Mouse (Mus musculus) stomach, postnatal 0 days (tissue): ENCODE measurements at regions not wholly inside any gene's neighbourhood (a gene's known extent, or its start where the extent isn't known, plus 50 kb on each side); places are given as distances from the start of the nearest gene placed in this dataset. TPM values are rescaled to one million over a fixed set of nuclear protein-coding genes. Genes with fewer than 3 reads are reported as not detected.
"Not testable (repeated sequence)": the region's sequence is repeated elsewhere in the genome, so short reads cannot be mapped to it uniquely, and the experiment has no call there.

Experiments used
- ATAC-seq: fragments of 200-750 bp; cut with Nextera tagmentation; 2 replicates; pipeline ENCODE4 v1.8.0; 2017; ENCODE audit not compliant: low FRiP score, low TSS enrichment
- DNase-seq: peaks from one replicate; pipeline ENCODE4 v3.0.0-alpha.2; 2016; ENCODE audit warnings: low spot score
- H3K27ac ChIP-seq: fragments of 300-500 bp; sonication (generic); replicated peaks from 2 replicates; pipeline ENCODE4 v1.5.1; 2014; ENCODE audit warnings: mild to moderate bottlenecking, control low read depth
- H3K27me3 ChIP-seq: fragments of 300-500 bp; sonication (generic); 2 replicates; pipeline ENCODE4 v1.6.1; 2014; ENCODE audit warnings: low read length; ENCODE audit not compliant: control insufficient read depth, insufficient read depth
- H3K36me3 ChIP-seq: fragments of 300-500 bp; sonication (generic); 2 replicates; pipeline ENCODE4 v1.6.1; 2014; ENCODE audit warnings: low read length, mixed read lengths; ENCODE audit not compliant: control insufficient read depth, insufficient read depth
- H3K4me1 ChIP-seq: fragments of 300-500 bp; sonication (generic); replicated peaks from 2 replicates; pipeline ENCODE4 v1.6.1; 2014; ENCODE audit warnings: antibody characterized with exemption; ENCODE audit not compliant: control insufficient read depth, insufficient read depth
- H3K4me2 ChIP-seq: fragments of 300-500 bp; sonication (generic); replicated peaks from 2 replicates; pipeline ENCODE4 v1.6.1; 2014; ENCODE audit warnings: low read depth, mild to moderate bottlenecking, control low read depth, moderate library complexity
- H3K4me3 ChIP-seq: fragments of 300-500 bp; sonication (generic); 2 replicates; pipeline ENCODE4 v1.5.1; 2014; ENCODE audit warnings: low read depth, low read length, control low read depth
- H3K9ac ChIP-seq: fragments of 300-500 bp; sonication (generic); 2 replicates; pipeline ENCODE4 v1.6.1; 2014; ENCODE audit warnings: mild to moderate bottlenecking, low read length, control low read depth, mixed read lengths
- H3K9me3 ChIP-seq: fragments of 300-500 bp; sonication (generic); 2 replicates; pipeline ENCODE4 v1.6.1; 2016; ENCODE audit warnings: low read length; ENCODE audit not compliant: control insufficient read depth
- WGBS: fragments of 180-500 bp; shearing (Covaris S2); extraction: QIAGEN DNeasy Blood & Tissue Kit; methylation state at CpG from one replicate; pipeline ENCODE4 v1.1.7; 2014; 5-methylcytosine and 5-hydroxymethylcytosine counted together
- microRNA-seq: library from miRNA; unstranded; fragments of <30 nt; microRNA quantifications from one replicate; pipeline ENCODE4, GENCODE M21; 2016

GRCm38 (mm10) chr13:61805300-61805699, 235.4 kb upstream of the Cts3 start:
- DNase-seq, H3K4me1 ChIP-seq, H3K36me3 ChIP-seq, H3K27me3 ChIP-seq, H3K4me2 ChIP-seq, H3K9me3 ChIP-seq, ATAC-seq, H3K9ac ChIP-seq, H3K4me3 ChIP-seq, H3K27ac ChIP-seq: not testable (repeated sequence)
- WGBS = 90% methylated on average over 3 of the region's 3 CpGs

- H3K27ac ChIP-seq = not testable (repeated sequence)
Observed at GRCm38 (mm10) chr13:61804168-61804874, 234.4 kb upstream of the Cts3 start.

GRCm38 (mm10) chr13:61803763-61804162, 233.8 kb upstream of the Cts3 start:
- 18% methylated on average over 5 of the region's 5 CpGs for WGBS
- Histone ChIP-seq H3K9ac (peak overlapping the region; percentile 67; the same call in 1 of the 2 replicates), H3K4me2 (peak overlapping the region; percentile 56), H3K4me3 (peak overlapping the region; percentile 56)
- H3K36me3 ChIP-seq, H3K27me3 ChIP-seq, H3K27ac ChIP-seq, ATAC-seq, DNase-seq, H3K9me3 ChIP-seq, H3K4me1 ChIP-seq: not testable (repeated sequence)

More at GRCm38 (mm10) chr13:61804168-61804874, 234.4 kb upstream of the Cts3 start:
- H3K4me2 ChIP-seq = peak overlapping the region; percentile 56
- H3K4me3 ChIP-seq = peak overlapping the region; percentile 56
- H3K9me3 ChIP-seq, H3K36me3 ChIP-seq, H3K27me3 ChIP-seq, H3K4me1 ChIP-seq, ATAC-seq: not testable (repeated sequence)
- peak; percentile 53 for DNase-seq
- under 1% methylated on average over 19 of the region's 19 CpGs for WGBS
- peak overlapping the region; percentile 67 for H3K9ac ChIP-seq

GRCm38 (mm10) chr13:61763457-61763856, 193.5 kb upstream of the Cts3 start:
- not testable (repeated sequence) for DNase-seq, H3K27me3 ChIP-seq, H3K4me3 ChIP-seq, H3K4me2 ChIP-seq, H3K36me3 ChIP-seq, H3K9ac ChIP-seq, H3K4me1 ChIP-seq, ATAC-seq, H3K9me3 ChIP-seq, H3K27ac ChIP-seq
- WGBS = 75% methylated on average over 1 of the region's 1 CpGs

Small RNA genes lying in the stretch of these regions (microRNA-seq; reads per million reads assigned to microRNA genes)
- gene Gm23739 = not detected
